Mouse (Mus musculus): ENCODE results near the gene Tnks1bp1. TPM values are rescaled to one million over a fixed set of nuclear protein-coding genes. Genes with fewer than 3 reads are reported as not detected.
A peak's percentile ranks its signal among the peaks of the same experiment; 100 is the strongest.

Gene Tnks1bp1
- 29.2 and 39.2 TPM in 2 replicates for polyA plus RNA-seq (2015; fragmentation: Nextera tagmentation; extraction: Ambion mirVana)

- Histone ChIP-seq H3K4me3 (replicated peaks) (peak within 1 kb of the TSS; percentile 77), H3K36me3 (peaks cover 53% of the 10 kb centered on the region), H3K27ac (peak within 1 kb of the TSS; percentile 96), H3K4me1 (peaks cover 52% of the 10 kb centered on the region), H3K27me3 (no peaks in the 10 kb centered on the region), H3K9me3 (replicated peaks) (no peaks in the 10 kb centered on the region), H3K9ac (peak within 1 kb of the TSS; percentile 62), H3K4me2 (peak within 1 kb of the TSS; percentile 80)
- WGBS: 1% methylated on average over 42 of the region's 42 CpGs
- peak; percentile 90 for ATAC-seq (replicated peaks; ENCODE audit: low FRiP score)
Measured at GRCm38 (mm10) chr2:85047596-85048167, at the start of gene Tnks1bp1. Tnks1bp1 (plus strand) TSS chr2:85048022.

GRCm38 (mm10) chr2:84999486-85000181 lies 48.2 kb upstream of the Tnks1bp1 start:
- WGBS: 69% methylated on average over 3 of the region's 3 CpGs

DNA sequence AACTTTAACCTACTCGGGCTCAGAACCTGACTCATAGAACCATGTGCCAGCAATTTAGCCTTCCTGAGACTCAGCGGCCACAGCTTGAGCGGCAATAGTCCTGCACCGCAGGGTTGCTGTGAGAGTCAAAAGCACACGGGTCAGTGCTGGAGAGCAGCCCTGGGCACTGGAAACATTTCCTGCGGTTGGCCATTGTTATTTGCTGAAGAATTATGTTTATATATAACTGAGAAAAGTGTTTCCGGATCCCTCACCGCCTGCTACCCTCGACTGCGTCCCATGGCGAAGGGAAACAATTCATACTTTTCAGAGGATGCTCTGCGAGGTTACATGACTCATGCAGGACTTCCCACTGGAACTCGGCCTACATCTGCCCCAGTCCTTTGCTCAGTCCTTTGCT lies 46.3 kb upstream of the Tnks1bp1 start:
- no peak overlapping the region for H3K9ac ChIP-seq
- no peaks in the 10 kb centered on the region for H3K27me3 ChIP-seq
- no peak overlapping the region for H3K27ac ChIP-seq
- no peak overlapping the region for H3K4me3 ChIP-seq (replicated peaks)
- H3K36me3 ChIP-seq: no peaks in the 10 kb centered on the region
- no peaks in the 10 kb centered on the region for H3K4me1 ChIP-seq
- ATAC-seq (replicated peaks; ENCODE audit: low FRiP score): no peak
- 83% methylated on average over 13 of the region's 13 CpGs for WGBS
- no peaks in the 10 kb centered on the region for H3K9me3 ChIP-seq (replicated peaks)
- H3K4me2 ChIP-seq: no peak overlapping the region

More at GRCm38 (mm10) chr2:84999486-85000181, 48.2 kb upstream of the Tnks1bp1 start:
- Histone ChIP-seq H3K27ac (peak overlapping the region; percentile 66), H3K9me3 (replicated peaks) (no peaks in the 10 kb centered on the region), H3K36me3 (no peaks in the 10 kb centered on the region), H3K4me3 (replicated peaks) (no peak overlapping the region), H3K27me3 (no peaks in the 10 kb centered on the region), H3K9ac (no peak overlapping the region), H3K4me2 (no peak overlapping the region), H3K4me1 (no peaks in the 10 kb centered on the region)
- ATAC-seq (replicated peaks; ENCODE audit: low FRiP score): no peak; the same call in 1 of the 2 replicates

DNA sequence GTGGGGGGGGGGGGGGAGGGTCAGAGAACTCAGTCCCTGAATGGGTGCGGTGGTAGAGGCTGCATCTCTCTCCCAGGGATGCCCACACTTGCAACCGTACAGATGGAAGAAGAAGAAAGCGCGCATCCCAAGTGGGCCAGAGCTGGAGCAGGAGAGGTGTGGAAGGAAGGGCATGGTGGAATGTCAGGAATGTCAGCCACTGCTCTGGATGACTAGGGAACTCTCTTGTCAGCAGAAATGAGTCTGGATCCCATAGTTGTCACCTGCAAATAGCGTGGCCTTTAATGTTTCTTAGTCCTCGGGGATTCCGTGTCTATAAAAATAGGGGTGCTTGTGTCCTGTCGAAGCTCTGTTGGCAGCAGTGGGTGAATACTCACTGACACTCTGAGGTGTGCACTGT lies 45.2 kb upstream of the Tnks1bp1 start:
- H3K9ac ChIP-seq: no peak overlapping the region
- H3K4me3 ChIP-seq (replicated peaks): no peak overlapping the region
- no peak overlapping the region for H3K4me2 ChIP-seq

GRCm38 (mm10) chr2:85004341-85004740 lies 43.5 kb upstream of the Tnks1bp1 start:
- Histone ChIP-seq H3K27ac (no peak overlapping the region), H3K27me3 (no peaks in the 10 kb centered on the region), H3K4me1 (no peaks in the 10 kb centered on the region), H3K4me2 (no peak overlapping the region), H3K36me3 (no peaks in the 10 kb centered on the region), H3K4me3 (replicated peaks) (no peak overlapping the region), H3K9ac (no peak overlapping the region), H3K9me3 (replicated peaks) (no peaks in the 10 kb centered on the region)
- no peak for ATAC-seq (replicated peaks; ENCODE audit: low FRiP score)
- 89% methylated on average over 4 of the region's 4 CpGs for WGBS

More for the DNA sequence above, 45.2 kb upstream of the Tnks1bp1 start:
- Histone ChIP-seq H3K9me3 (replicated peaks) (no peaks in the 10 kb centered on the region), H3K36me3 (no peaks in the 10 kb centered on the region), H3K27ac (no peak overlapping the region), H3K4me1 (no peaks in the 10 kb centered on the region), H3K27me3 (no peaks in the 10 kb centered on the region)
- ATAC-seq (replicated peaks; ENCODE audit: low FRiP score): no peak
- 76% methylated on average over 8 of the region's 8 CpGs for WGBS

DNA sequence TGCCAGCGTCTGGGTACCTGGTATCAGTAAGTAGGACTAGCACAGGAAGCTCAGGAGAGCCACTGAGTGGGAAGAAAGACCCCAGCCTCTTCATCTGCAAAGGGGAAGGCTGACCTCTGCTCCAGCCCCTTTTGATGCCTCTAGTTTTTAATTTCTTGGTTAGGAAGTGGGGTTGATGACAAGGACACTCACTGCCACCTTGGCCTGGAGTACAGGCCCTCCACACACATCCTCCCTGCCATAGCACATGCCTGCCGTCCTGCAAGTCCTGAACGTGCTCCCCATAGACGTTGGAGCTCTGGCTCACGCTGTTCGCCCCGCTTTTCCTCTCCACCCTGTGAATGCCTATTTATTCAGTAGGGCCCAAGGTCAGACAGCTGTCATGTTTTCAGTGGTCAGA lies 41.2 kb upstream of the Tnks1bp1 start:
- Histone ChIP-seq H3K4me2 (no peak overlapping the region), H3K36me3 (no peaks in the 10 kb centered on the region), H3K27me3 (no peaks in the 10 kb centered on the region), H3K4me1 (peaks cover 4% of the 10 kb centered on the region; the same call in 1 of the 2 replicates), H3K27ac (no peak overlapping the region), H3K9me3 (replicated peaks) (no peaks in the 10 kb centered on the region), H3K9ac (no peak overlapping the region), H3K4me3 (replicated peaks) (no peak overlapping the region)
- WGBS: 78% methylated on average over 7 of the region's 7 CpGs
- no peak for ATAC-seq (replicated peaks; ENCODE audit: low FRiP score)

DNA sequence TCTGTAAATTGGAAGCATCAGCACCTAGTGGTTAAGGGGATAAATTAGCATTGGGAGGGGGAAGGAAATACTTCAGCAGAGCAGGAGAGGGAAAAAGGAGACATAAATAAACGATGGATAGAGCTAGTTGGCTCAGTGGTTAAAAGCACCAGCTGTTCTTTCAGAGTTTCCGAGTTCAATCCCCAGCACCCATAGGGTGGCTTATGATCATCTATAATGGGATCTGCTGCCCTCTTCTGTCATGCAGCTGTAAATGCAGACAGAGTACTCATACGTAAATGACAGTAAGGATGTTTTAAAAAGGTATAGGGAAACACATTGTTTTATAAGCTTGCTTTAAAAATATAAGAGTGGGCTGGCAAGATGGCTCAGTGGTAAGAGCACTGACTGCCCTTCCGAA lies 40.1 kb upstream of the Tnks1bp1 start:
- no peaks in the 10 kb centered on the region for H3K36me3 ChIP-seq
- 29% methylated on average over 4 of the region's 4 CpGs for WGBS
- H3K4me3 ChIP-seq (replicated peaks): no peak overlapping the region
- H3K4me1 ChIP-seq: peaks cover 11% of the 10 kb centered on the region
- no peaks in the 10 kb centered on the region for H3K9me3 ChIP-seq (replicated peaks)
- no peak for ATAC-seq (replicated peaks; ENCODE audit: low FRiP score)
- H3K4me2 ChIP-seq: no peak overlapping the region
- H3K27me3 ChIP-seq: no peaks in the 10 kb centered on the region
- no peak overlapping the region for H3K27ac ChIP-seq
- no peak overlapping the region for H3K9ac ChIP-seq

GRCm38 (mm10) chr2:85009212-85009611 lies 38.6 kb upstream of the Tnks1bp1 start:
- H3K4me2 ChIP-seq: no peak overlapping the region
- H3K9me3 ChIP-seq (replicated peaks): no peaks in the 10 kb centered on the region
- H3K4me1 ChIP-seq: peaks cover 11% of the 10 kb centered on the region
- H3K4me3 ChIP-seq (replicated peaks): no peak overlapping the region
- H3K27ac ChIP-seq: no peak overlapping the region
- no peak overlapping the region for H3K9ac ChIP-seq
- no peaks in the 10 kb centered on the region for H3K27me3 ChIP-seq
- no peak for ATAC-seq (replicated peaks; ENCODE audit: low FRiP score)
- WGBS: 63% methylated on average over 2 of the region's 2 CpGs
- H3K36me3 ChIP-seq: no peaks in the 10 kb centered on the region

- Histone ChIP-seq H3K27me3 (no peaks in the 10 kb centered on the region), H3K4me3 (replicated peaks) (no peak overlapping the region), H3K4me1 (peaks cover 11% of the 10 kb centered on the region), H3K9ac (no peak overlapping the region), H3K9me3 (replicated peaks) (no peaks in the 10 kb centered on the region), H3K27ac (peak overlapping the region; percentile 25; the same call in 1 of the 2 replicates), H3K36me3 (no peaks in the 10 kb centered on the region), H3K4me2 (no peak overlapping the region)
- peak; percentile 88 for ATAC-seq (replicated peaks; ENCODE audit: low FRiP score)
- WGBS: 36% methylated on average over 9 of the region's 9 CpGs
Measured at GRCm38 (mm10) chr2:85011906-85012604, 35.8 kb upstream of the Tnks1bp1 start.

- Histone ChIP-seq H3K4me3 (replicated peaks) (no peak overlapping the region), H3K27me3 (no peaks in the 10 kb centered on the region), H3K4me1 (peaks cover 11% of the 10 kb centered on the region), H3K9ac (no peak overlapping the region), H3K9me3 (replicated peaks) (no peaks in the 10 kb centered on the region), H3K4me2 (no peak overlapping the region), H3K27ac (no peak overlapping the region), H3K36me3 (no peaks in the 10 kb centered on the region)
- WGBS: 83% methylated on average over 14 of the region's 14 CpGs
- no peak for ATAC-seq (replicated peaks; ENCODE audit: low FRiP score)
Measured at GRCm38 (mm10) chr2:85012679-85013078, 35.1 kb upstream of the Tnks1bp1 start.

DNA sequence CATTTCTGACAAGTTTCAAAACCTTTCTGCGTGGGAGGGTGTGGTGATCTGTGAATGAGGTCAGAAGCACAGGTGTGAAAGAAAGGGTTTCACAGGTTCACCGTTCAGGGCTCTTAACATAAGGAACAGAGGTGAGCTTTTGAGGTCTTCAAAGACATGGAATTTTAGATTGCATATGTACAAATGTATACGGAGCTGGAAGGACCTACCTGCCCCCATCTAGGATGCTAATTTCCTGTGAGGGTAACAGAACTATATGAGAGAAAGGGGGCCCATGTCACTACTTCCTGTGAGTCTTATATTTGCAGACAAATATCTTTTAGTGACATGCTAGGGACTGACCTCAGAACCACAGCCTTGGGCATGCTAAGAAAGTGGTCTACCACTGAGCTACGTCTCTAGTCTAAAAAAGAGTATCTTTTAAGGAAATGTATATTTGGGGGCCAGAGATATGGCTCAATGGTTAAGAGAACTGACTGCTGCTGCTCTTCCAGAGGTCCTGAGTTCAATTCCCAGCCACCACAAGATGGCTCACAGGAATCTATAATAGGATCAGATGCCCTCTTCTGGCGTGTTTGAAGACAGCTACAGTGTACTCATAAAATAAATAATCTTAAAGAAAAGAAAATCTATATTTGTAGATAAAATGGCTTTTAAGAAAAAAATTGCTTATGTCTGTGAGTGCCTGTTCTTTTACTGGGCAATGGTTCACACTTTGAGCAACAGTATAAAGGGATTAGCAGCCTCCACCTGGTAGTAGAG lies 33.8 kb upstream of the Tnks1bp1 start:
- Histone ChIP-seq H3K27ac (no peak overlapping the region), H3K36me3 (no peaks in the 10 kb centered on the region), H3K4me2 (no peak overlapping the region), H3K9ac (no peak overlapping the region), H3K27me3 (no peaks in the 10 kb centered on the region), H3K4me1 (peaks cover 11% of the 10 kb centered on the region), H3K4me3 (replicated peaks) (no peak overlapping the region), H3K9me3 (replicated peaks) (no peaks in the 10 kb centered on the region)
- no peak for ATAC-seq (replicated peaks; ENCODE audit: low FRiP score)
- WGBS: 80% methylated on average over 5 of the region's 5 CpGs

DNA sequence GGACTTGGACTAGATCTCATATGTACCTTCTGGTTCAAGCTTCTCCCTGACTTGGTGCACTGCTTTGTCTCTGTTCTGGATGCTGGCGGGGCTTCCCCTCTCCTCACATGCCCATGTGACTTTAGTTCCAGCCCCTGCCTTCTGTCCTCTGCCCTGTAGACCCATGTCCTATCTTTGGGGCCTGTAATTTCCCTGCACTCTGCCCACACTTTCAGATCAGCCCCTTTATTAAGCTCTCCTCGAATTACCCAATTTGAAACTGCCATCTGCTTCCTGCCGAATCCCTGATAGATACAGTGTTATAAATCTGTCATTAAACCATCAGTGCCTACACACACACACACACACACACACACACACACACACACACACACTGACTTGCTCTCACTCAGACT lies 33.2 kb upstream of the Tnks1bp1 start:
- no peaks in the 10 kb centered on the region for H3K9me3 ChIP-seq (replicated peaks)
- no peaks in the 10 kb centered on the region for H3K27me3 ChIP-seq
- WGBS: 29% methylated on average over 3 of the region's 3 CpGs
- H3K36me3 ChIP-seq: no peaks in the 10 kb centered on the region
- H3K4me1 ChIP-seq: peaks cover 11% of the 10 kb centered on the region
- H3K4me3 ChIP-seq (replicated peaks): no peak overlapping the region
- H3K9ac ChIP-seq: no peak overlapping the region
- no peak for ATAC-seq (replicated peaks; ENCODE audit: low FRiP score)
- no peak overlapping the region for H3K27ac ChIP-seq
- no peak overlapping the region for H3K4me2 ChIP-seq

All from kidney, embryonic 15.5 days (tissue).